Mouse (Mus musculus): ENCODE measurements at regions not wholly inside any gene's neighbourhood (a gene's known extent, or its start where the extent isn't known, plus 50 kb on each side); places are given as distances from the start of the nearest gene placed in this dataset.

GRCm38 (mm10) chr13:39376677-39377076 lies 416.0 kb upstream of the Slc35b3 start:
- no peaks in the 10 kb centered on the region for H3K4me1 ChIP-seq (ENCODE audit: control insufficient read depth in 2 of 2, insufficient read depth in 2 of 2, low read length in 2 of 2, poor library complexity in 1 of 2)
- no peak overlapping the region for H3K9ac ChIP-seq (ENCODE audit: insufficient read depth, low read depth, low read length, poor library complexity, severe bottlenecking)
- H3K36me3 ChIP-seq (ENCODE audit: control insufficient read depth, insufficient read depth, low read length, poor library complexity, severe bottlenecking) = no peaks in the 10 kb centered on the region
- in situ Hi-C loops (cut with MboI; ENCODE audit: low sequenced_read_pairs in 2 of 2, unreplicated experiment in 2 of 2) = loop anchor here in 1 of 2 experiments (10.0 kb wide), 1 partner anchor 682 kb away; no protein-coding TSS in a partner anchor
- H3K9me3 ChIP-seq (ENCODE audit: control insufficient read depth, insufficient read depth, low read depth, low read length) = no peaks in the 10 kb centered on the region
- H3K4me3 ChIP-seq (ENCODE audit: insufficient read depth in 1 of 2, low read depth in 1 of 2, low read length in 2 of 2, poor library complexity in 1 of 2, severe bottlenecking in 1 of 2) = no peak overlapping the region
- H3K27ac ChIP-seq (ENCODE audit: insufficient read depth, low read depth, low read length, poor library complexity, severe bottlenecking) = no peak overlapping the region
- DNase-seq (ENCODE audit: low read depth, low spot score) = no peak
- TF ChIP-seq ZNF384 (IDR thresholded peaks at IDR 0.05; ENCODE audit: low read depth, low read length) (no peak), MAFK (IDR thresholded peaks at IDR 0.05; ENCODE audit: insufficient read depth, low read depth, low read length) (no peak), CHD2 (IDR thresholded peaks at IDR 0.05; ENCODE audit: low read depth, low read length) (no peak)

DNA sequence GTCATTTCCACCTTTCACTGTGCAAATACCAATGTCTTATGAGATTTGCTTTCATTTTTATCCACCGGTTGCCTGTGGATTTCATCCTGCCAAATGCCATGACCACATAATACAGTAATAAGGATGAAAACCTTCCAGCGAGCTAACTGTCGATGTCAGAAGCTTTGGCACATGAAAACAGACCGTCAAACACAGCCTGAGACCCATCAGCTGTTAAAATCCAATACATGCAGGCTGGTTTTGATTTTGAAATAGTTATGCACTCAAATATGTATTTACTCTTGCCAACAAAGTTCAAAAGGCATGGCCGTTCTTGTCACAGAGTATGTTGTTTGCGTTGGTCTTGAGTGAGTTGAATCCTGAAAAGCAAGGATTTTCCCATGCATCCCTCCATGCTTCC lies 415.6 kb upstream of the Slc35b3 start:
- Histone ChIP-seq H3K36me3 (ENCODE audit: control insufficient read depth, insufficient read depth, low read length, poor library complexity, severe bottlenecking) (no peaks in the 10 kb centered on the region), H3K27ac (ENCODE audit: insufficient read depth, low read depth, low read length, poor library complexity, severe bottlenecking) (no peak overlapping the region), H3K9ac (ENCODE audit: insufficient read depth, low read depth, low read length, poor library complexity, severe bottlenecking) (no peak overlapping the region), H3K9me3 (ENCODE audit: control insufficient read depth, insufficient read depth, low read depth, low read length) (no peaks in the 10 kb centered on the region), H3K4me3 (ENCODE audit: insufficient read depth in 1 of 2, low read depth in 1 of 2, low read length in 2 of 2, poor library complexity in 1 of 2, severe bottlenecking in 1 of 2) (no peak overlapping the region), H3K4me1 (ENCODE audit: control insufficient read depth in 2 of 2, insufficient read depth in 2 of 2, low read length in 2 of 2, poor library complexity in 1 of 2) (no peaks in the 10 kb centered on the region)
- DNase-seq (ENCODE audit: low read depth, low spot score) = no peak
- TF ChIP-seq ZNF384 (IDR thresholded peaks at IDR 0.05; ENCODE audit: low read depth, low read length) (no peak), CHD2 (IDR thresholded peaks at IDR 0.05; ENCODE audit: low read depth, low read length) (no peak), HCFC1 (IDR thresholded peaks at IDR 0.05; ENCODE audit: borderline replicate concordance, insufficient read depth, low read length) (no peak), MAFK (IDR thresholded peaks at IDR 0.05; ENCODE audit: insufficient read depth, low read depth, low read length) (no peak), ZC3H11A (IDR thresholded peaks at IDR 0.05; ENCODE audit: borderline replicate concordance, low read depth, low read length) (no peak)
- in situ Hi-C loops (cut with MboI; ENCODE audit: low sequenced_read_pairs in 2 of 2, unreplicated experiment in 2 of 2) = loop anchor here in 1 of 2 experiments (10.0 kb wide), 1 partner anchor 681 kb away; no protein-coding TSS in a partner anchor

DNA sequence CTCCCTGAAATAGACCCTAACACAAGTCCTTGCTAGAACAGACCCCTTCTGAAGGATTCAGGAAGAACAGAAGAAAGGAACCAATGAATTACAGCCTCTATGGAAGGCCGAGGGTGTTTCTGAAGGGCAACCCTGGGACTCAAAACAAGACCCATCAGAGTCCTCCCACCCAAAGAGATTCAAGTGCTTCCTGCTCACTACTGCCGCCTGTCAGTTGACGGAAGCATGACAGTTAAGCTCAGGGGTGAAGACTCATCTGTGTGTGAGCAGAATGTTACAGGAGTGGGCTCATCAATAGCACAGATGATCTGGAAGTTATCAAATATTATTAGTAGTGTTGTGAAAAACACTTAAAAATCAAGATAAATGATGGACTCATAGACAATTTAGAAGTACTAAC lies 411.9 kb upstream of the Slc35b3 start:
- no peaks in the 10 kb centered on the region for H3K36me3 ChIP-seq (ENCODE audit: control insufficient read depth, insufficient read depth, low read length, poor library complexity, severe bottlenecking)
- H3K9me3 ChIP-seq (ENCODE audit: control insufficient read depth, insufficient read depth, low read depth, low read length) = no peaks in the 10 kb centered on the region
- H3K4me1 ChIP-seq (ENCODE audit: control insufficient read depth in 2 of 2, insufficient read depth in 2 of 2, low read length in 2 of 2, poor library complexity in 1 of 2) = no peaks in the 10 kb centered on the region
- no peak overlapping the region for H3K9ac ChIP-seq (ENCODE audit: insufficient read depth, low read depth, low read length, poor library complexity, severe bottlenecking)
- TF ChIP-seq HCFC1 (IDR thresholded peaks at IDR 0.05; ENCODE audit: borderline replicate concordance, insufficient read depth, low read length) (no peak), ZC3H11A (IDR thresholded peaks at IDR 0.05; ENCODE audit: borderline replicate concordance, low read depth, low read length) (no peak), MAFK (IDR thresholded peaks at IDR 0.05; ENCODE audit: insufficient read depth, low read depth, low read length) (no peak), CHD2 (IDR thresholded peaks at IDR 0.05; ENCODE audit: low read depth, low read length) (no peak), ZNF384 (IDR thresholded peaks at IDR 0.05; ENCODE audit: low read depth, low read length) (no peak)
- H3K27ac ChIP-seq (ENCODE audit: insufficient read depth, low read depth, low read length, poor library complexity, severe bottlenecking) = no peak overlapping the region
- H3K4me3 ChIP-seq (ENCODE audit: insufficient read depth in 1 of 2, low read depth in 1 of 2, low read length in 2 of 2, poor library complexity in 1 of 2, severe bottlenecking in 1 of 2) = no peak overlapping the region
- peak; percentile 39 for DNase-seq (ENCODE audit: low read depth, low spot score)
- in situ Hi-C loops (cut with MboI; ENCODE audit: low sequenced_read_pairs in 2 of 2, unreplicated experiment in 2 of 2) = loop anchor here in 1 of 2 experiments (10.0 kb wide), 1 partner anchor 678 kb away; no protein-coding TSS in a partner anchor

GRCm38 (mm10) chr13:39363637-39364036 lies 403.0 kb upstream of the Slc35b3 start:
- TF ChIP-seq HCFC1 (IDR thresholded peaks at IDR 0.05; ENCODE audit: borderline replicate concordance, insufficient read depth, low read length) (no peak), ZC3H11A (IDR thresholded peaks at IDR 0.05; ENCODE audit: borderline replicate concordance, low read depth, low read length) (no peak)
- no peak overlapping the region for H3K4me3 ChIP-seq (ENCODE audit: insufficient read depth in 1 of 2, low read depth in 1 of 2, low read length in 2 of 2, poor library complexity in 1 of 2, severe bottlenecking in 1 of 2)
- no peaks in the 10 kb centered on the region for H3K9me3 ChIP-seq (ENCODE audit: control insufficient read depth, insufficient read depth, low read depth, low read length)
- in situ Hi-C loops (cut with MboI; ENCODE audit: low sequenced_read_pairs in 2 of 2, unreplicated experiment in 2 of 2) = no loop called here
- DNase-seq (ENCODE audit: low read depth, low spot score) = peak; percentile 12
- H3K9ac ChIP-seq (ENCODE audit: insufficient read depth, low read depth, low read length, poor library complexity, severe bottlenecking) = no peak overlapping the region
- H3K4me1 ChIP-seq (ENCODE audit: control insufficient read depth in 2 of 2, insufficient read depth in 2 of 2, low read length in 2 of 2, poor library complexity in 1 of 2) = no peaks in the 10 kb centered on the region
- H3K27ac ChIP-seq (ENCODE audit: insufficient read depth, low read depth, low read length, poor library complexity, severe bottlenecking) = no peak overlapping the region
- H3K36me3 ChIP-seq (ENCODE audit: control insufficient read depth, insufficient read depth, low read length, poor library complexity, severe bottlenecking) = no peaks in the 10 kb centered on the region

- no peaks in the 10 kb centered on the region for H3K4me1 ChIP-seq (ENCODE audit: control insufficient read depth in 2 of 2, insufficient read depth in 2 of 2, low read length in 2 of 2, poor library complexity in 1 of 2)
- no peak overlapping the region for H3K27ac ChIP-seq (ENCODE audit: insufficient read depth, low read depth, low read length, poor library complexity, severe bottlenecking)
- DNase-seq (ENCODE audit: low read depth, low spot score) = no peak
- no peaks in the 10 kb centered on the region for H3K36me3 ChIP-seq (ENCODE audit: control insufficient read depth, insufficient read depth, low read length, poor library complexity, severe bottlenecking)
- TF ChIP-seq HCFC1 (IDR thresholded peaks at IDR 0.05; ENCODE audit: borderline replicate concordance, insufficient read depth, low read length) (no peak), ZC3H11A (IDR thresholded peaks at IDR 0.05; ENCODE audit: borderline replicate concordance, low read depth, low read length) (no peak), ZNF384 (IDR thresholded peaks at IDR 0.05; ENCODE audit: low read depth, low read length) (no peak), MAFK (IDR thresholded peaks at IDR 0.05; ENCODE audit: insufficient read depth, low read depth, low read length) (no peak), CHD2 (IDR thresholded peaks at IDR 0.05; ENCODE audit: low read depth, low read length) (no peak)
- no peaks in the 10 kb centered on the region for H3K9me3 ChIP-seq (ENCODE audit: control insufficient read depth, insufficient read depth, low read depth, low read length)
- in situ Hi-C loops (cut with MboI; ENCODE audit: low sequenced_read_pairs in 2 of 2, unreplicated experiment in 2 of 2) = no loop called here
- H3K9ac ChIP-seq (ENCODE audit: insufficient read depth, low read depth, low read length, poor library complexity, severe bottlenecking) = no peak overlapping the region
- no peak overlapping the region for H3K4me3 ChIP-seq (ENCODE audit: insufficient read depth in 1 of 2, low read depth in 1 of 2, low read length in 2 of 2, poor library complexity in 1 of 2, severe bottlenecking in 1 of 2)
These were observed 401.9 kb upstream of the Slc35b3 start for GRCm38 (mm10) chr13:39362536-39362935.
